Mouse (Mus musculus) heart, postnatal 10 days (tissue): ENCODE measurements around the gene Lmna. TPM values are rescaled to one million over a fixed set of nuclear protein-coding genes. Genes with fewer than 3 reads are reported as not detected.
A peak's percentile ranks its signal among the peaks of the same experiment; 100 is the strongest.

ENCODE experiments used
- DNase-seq, 2 experiments: peaks; one replicate each; pipeline ENCODE4 v3.0.0; 2021
- intact Hi-C: fragments of 180-260 bp; cut with DNase I; formaldehyde crosslinking; loops from one replicate; pipeline ENCODE4 v1.15.1; 2025
- total RNA-seq, 2 experiments: library from RNA; stranded (reverse); gene quantifications; 2 replicates each; pipeline ENCODE4 v1.2.3; 2021

The Lmna gene
- total RNA-seq, result 100 to 1,000 TPM; 164 to 173 TPM

GRCm38 (mm10) chr3:88509692-88510420, at the start of gene Lmna:
Lmna (minus strand) TSS chr3:88509956.
- intact Hi-C loops, result no loop called here
- peak; percentile 93 to 95 for DNase-seq

GRCm38 (mm10) chr3:88556616-88557015, 46.9 kb upstream of the Lmna start:
- intact Hi-C loops, result no loop called here
- no peak for DNase-seq

GRCm38 (mm10) chr3:88555731-88556130, 46.0 kb upstream of the Lmna start:
- intact Hi-C loops, result no loop called here
- no peak for DNase-seq

- no peak for DNase-seq
- intact Hi-C loops, result no loop called here
These were observed 45.4 kb upstream of the Lmna start for GRCm38 (mm10) chr3:88555069-88555605.

- intact Hi-C loops, result no loop called here
- DNase-seq, result peak; percentile 62 to 63
These were observed 44.3 kb upstream of the Lmna start for GRCm38 (mm10) chr3:88553880-88554586.

- peak; percentile 95 to 96 for DNase-seq
- intact Hi-C loops, result no loop called here
These were observed 43.7 kb upstream of the Lmna start, which contains the start of gene Ubqln4 for GRCm38 (mm10) chr3:88553525-88553879. Ubqln4 (plus strand) TSS chr3:88553758.

GRCm38 (mm10) chr3:88552676-88553524, 43.1 kb upstream of the Lmna start, which contains the start of gene Lamtor2:
Lamtor2 (minus strand) TSS chr3:88553074.
- intact Hi-C loops, result no loop called here
- DNase-seq, result peak; percentile 99

GRCm38 (mm10) chr3:88552082-88552645, 42.4 kb upstream of the Lmna start:
- intact Hi-C loops, result no loop called here

GRCm38 (mm10) chr3:88551586-88551985, 41.8 kb upstream of the Lmna start:
- DNase-seq, result no peak
- intact Hi-C loops, result no loop called here

More at GRCm38 (mm10) chr3:88552082-88552645, 42.4 kb upstream of the Lmna start:
- DNase-seq, result no peak

- intact Hi-C loops, result no loop called here
- no peak for DNase-seq
These were observed 38.6 kb upstream of the Lmna start, which contains the start of gene Rab25 for GRCm38 (mm10) chr3:88548180-88548917. Rab25 (minus strand) TSS chr3:88548300.

GRCm38 (mm10) chr3:88546674-88547418, 37.1 kb upstream of the Lmna start:
- intact Hi-C loops, result no loop called here

GRCm38 (mm10) chr3:88544955-88545591, 35.3 kb upstream of the Lmna start:
- intact Hi-C loops, result no loop called here

More at GRCm38 (mm10) chr3:88546674-88547418, 37.1 kb upstream of the Lmna start:
- DNase-seq, result no peak

GRCm38 (mm10) chr3:88544514-88544913, 34.8 kb upstream of the Lmna start:
- intact Hi-C loops, result no loop called here
- DNase-seq, result no peak

More at GRCm38 (mm10) chr3:88544955-88545591, 35.3 kb upstream of the Lmna start:
- DNase-seq, result no peak

- intact Hi-C loops, result no loop called here
- DNase-seq, result no peak
These were observed 34.1 kb upstream of the Lmna start for GRCm38 (mm10) chr3:88543651-88544410.

- intact Hi-C loops, result no loop called here
- no peak for DNase-seq
These were observed 33.4 kb upstream of the Lmna start for GRCm38 (mm10) chr3:88543174-88543573.

GRCm38 (mm10) chr3:88542486-88542885, 32.7 kb upstream of the Lmna start:
- DNase-seq, result no peak
- intact Hi-C loops, result no loop called here

- intact Hi-C loops, result no loop called here
- no peak for DNase-seq
These were observed 32.1 kb upstream of the Lmna start for GRCm38 (mm10) chr3:88541622-88542401.
